Comparison of ENCODE assay signal across 9 mouse cellular contexts in the genomic region with DNA sequence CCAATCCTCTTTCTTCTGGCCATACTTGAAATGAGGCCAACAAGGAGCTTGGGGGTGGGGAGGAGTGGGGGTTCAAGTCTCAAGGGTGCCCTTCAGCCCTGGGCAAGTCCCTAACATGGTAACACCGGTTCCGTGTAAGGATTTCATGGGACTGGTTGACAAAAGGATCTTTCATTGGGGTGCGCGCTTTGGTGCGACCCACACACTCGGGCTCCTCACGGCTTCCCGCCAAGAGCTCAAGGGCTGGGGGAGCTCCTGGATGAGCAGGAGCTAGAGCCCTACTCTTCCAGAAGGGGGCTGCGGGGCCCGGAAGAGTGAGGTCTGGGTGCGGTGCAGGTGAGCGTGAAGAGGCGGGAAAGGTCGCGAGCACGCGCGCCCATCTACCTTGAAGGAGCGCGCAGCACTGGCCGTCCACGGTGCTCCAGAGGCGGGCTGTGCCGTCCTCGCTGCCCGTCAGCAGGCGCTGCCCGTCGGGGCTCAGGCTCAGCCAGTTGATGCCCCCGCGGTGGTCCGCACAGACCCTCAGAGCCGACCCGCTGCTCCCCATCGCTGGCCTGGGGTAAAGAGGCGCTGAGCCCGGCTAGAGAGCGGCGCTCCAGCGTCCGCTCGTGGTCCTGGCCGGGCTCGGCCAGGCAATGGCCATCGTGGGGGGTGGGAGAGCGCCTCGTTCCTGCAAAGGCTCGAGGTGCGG. TPM values are rescaled to one million over a fixed set of nuclear protein-coding genes. Genes with fewer than 3 reads are reported as not detected.
DNase-seq lines count a peak whose midpoint lies in the region.
"Had no signal": no experiment of that assay in that cellular context is flagged by ENCODE, and none has a peak within 500 bp of the region (broad histone marks: within the 10 kb centered on the region; RNA-seq: fewer than 3 reads in every experiment).

No protein-coding gene starts in this region.

- H3K4me3 ChIP-seq in hindbrain, embryonic 10.5 days: peak overlapping the region; percentile 58
- H3K4me3 ChIP-seq in midbrain, embryonic 10.5 days: peak overlapping the region; percentile 58

- peak overlapping the region; percentile 81 for H3K27ac ChIP-seq in hindbrain, embryonic 10.5 days
- H3K27ac ChIP-seq in midbrain, embryonic 10.5 days (replicated peaks): peak overlapping the region; percentile 76

- peaks cover 44% of the 10 kb centered on the region for H3K27me3 ChIP-seq in hindbrain, embryonic 10.5 days (ENCODE audit: insufficient read depth, poor library complexity, severe bottlenecking)
- H3K27me3 ChIP-seq in midbrain, embryonic 10.5 days (ENCODE audit: low read depth, poor library complexity, severe bottlenecking): peaks cover 45% of the 10 kb centered on the region

- H3K36me3 ChIP-seq in hindbrain, embryonic 10.5 days: no peaks in the 10 kb centered on the region
- H3K36me3 ChIP-seq in midbrain, embryonic 10.5 days: no peaks in the 10 kb centered on the region

- intact Hi-C loops in heart, postnatal 36 days (cut with DNase I): no loop called here

- WGBS in hindbrain, embryonic 10.5 days: 2% methylated on average over 49 of the region's 49 CpGs
- 2% methylated on average over 49 of the region's 49 CpGs for WGBS in midbrain, embryonic 10.5 days

- no peaks in the 10 kb centered on the region for H3K9me3 ChIP-seq in hindbrain, embryonic 10.5 days
- H3K9me3 ChIP-seq in midbrain, embryonic 10.5 days (replicated peaks): no peaks in the 10 kb centered on the region

- H3K4me1 ChIP-seq in hindbrain, embryonic 10.5 days (replicated peaks): peaks cover 59% of the 10 kb centered on the region
- peaks cover 56% of the 10 kb centered on the region for H3K4me1 ChIP-seq in midbrain, embryonic 10.5 days

- peak; percentile 90 for DNase-seq in heart, adult 11 months
- no peak for DNase-seq in heart, postnatal 36 days
- peak; percentile 40 for DNase-seq in R1 (ENCODE audit: low read depth, low spot score)
- no peak for DNase-seq in hindbrain, embryonic 10.5 days (ENCODE audit: low spot score)
- no peak for DNase-seq in midbrain, embryonic 10.5 days (ENCODE audit: low spot score)
- no peak for DNase-seq in B cell, adult 2 months
- no peak for DNase-seq in cerebellum, adult 11-12 months
- DNase-seq in urinary bladder, postnatal 25 days (ENCODE audit: low spot score): no peak
- DNase-seq: spleen, adult 18-20 months had no signal

RNA-seq across cellular contexts. Expression of gene Wdr86, which starts 0.6 kb away (rescaled TPM):
- total RNA-seq in heart, postnatal 36 days (2021): under 1 TPM; 0.49 to 0.53 TPM
- polyA plus RNA-seq in hindbrain, embryonic 10.5 days (2016; fragmentation: Nextera tagmentation; extraction: Ambion mirVana): 20.9 and 25.2 TPM in 2 replicates
- polyA plus RNA-seq in midbrain, embryonic 10.5 days (2016; fragmentation: Nextera tagmentation; extraction: Ambion mirVana): 13.9 and 15.2 TPM in 2 replicates

RNA-seq across cellular contexts. Expression of gene Crygn, which starts 27.9 kb away (rescaled TPM):
- not detected for total RNA-seq in heart, postnatal 36 days (2021)
- polyA plus RNA-seq in hindbrain, embryonic 10.5 days (2016; fragmentation: Nextera tagmentation; extraction: Ambion mirVana): 0.42 and 0.44 TPM in 2 replicates
- 1.1 TPM in 1 of 2 replicates, not detected in the other for polyA plus RNA-seq in midbrain, embryonic 10.5 days (2016; fragmentation: Nextera tagmentation; extraction: Ambion mirVana)

RNA-seq across cellular contexts. Expression of gene Nub1, which starts 44.6 kb away (rescaled TPM):
- 10 to 100 TPM; 38.0 to 39.3 TPM for total RNA-seq in heart, postnatal 36 days (2021)
- 27.3 and 28.8 TPM in 2 replicates for polyA plus RNA-seq in hindbrain, embryonic 10.5 days (2016; fragmentation: Nextera tagmentation; extraction: Ambion mirVana)
- polyA plus RNA-seq in midbrain, embryonic 10.5 days (2016; fragmentation: Nextera tagmentation; extraction: Ambion mirVana): 27.2 and 29.3 TPM in 2 replicates

Comparison
In these comparisons a context has a peak if more than half of its experiments do, and no peak if none do; other contexts are left out.
1. DNase-seq: peak in heart, adult 11 months (single experiment) and R1 (single experiment); none in heart, postnatal 36 days (0 of 2), hindbrain, embryonic 10.5 days (single experiment), midbrain, embryonic 10.5 days (single experiment), B cell, adult 2 months (0 of 2), cerebellum, adult 11-12 months (single experiment) and urinary bladder, postnatal 25 days (single experiment).